Mouse (Mus musculus): ENCODE measurements around the gene Dpf2. TPM values are rescaled to one million over a fixed set of nuclear protein-coding genes. Genes with fewer than 3 reads are reported as not detected.

Gene Dpf2
- total RNA-seq, 2 experiments from 2014 or later = 94.1 to 95.3 TPM

GRCm38 (mm10) chr19:5945027-5945426, 32.2 kb upstream of the Dpf2 start:
- no peak for TF ChIP-seq CTCF (conservative IDR thresholded peaks at IDR 0.05)
- DNase-seq (ENCODE audit: low spot score in 2 of 2) = peak in 1 of 2 experiments; percentile 15
- H3K4me3 ChIP-seq = no peak overlapping the region
- peak overlapping the region; percentile 83 for H3K27ac ChIP-seq

DNA sequence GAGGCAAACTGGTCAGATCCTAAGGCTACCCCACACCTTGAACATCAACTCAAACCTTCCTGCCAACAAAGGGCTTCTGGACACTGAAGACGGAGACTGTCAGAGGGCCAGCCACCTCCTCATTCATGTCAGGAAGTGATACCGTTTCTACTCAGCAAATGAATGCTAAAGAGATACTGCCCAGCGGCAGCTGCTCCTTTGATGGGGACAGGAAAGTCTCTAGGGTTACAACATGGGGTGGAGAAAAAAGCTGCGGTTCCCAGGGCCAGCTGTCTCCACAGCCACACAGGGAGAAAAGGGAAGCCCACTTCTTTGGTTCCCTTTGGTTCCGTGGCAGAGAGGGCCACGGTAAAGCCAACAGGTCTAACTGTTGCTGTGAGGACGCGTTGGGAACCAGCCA, 31.3 kb upstream of the Dpf2 start:
- no peak overlapping the region for H3K4me3 ChIP-seq
- no peak for DNase-seq (ENCODE audit: low spot score in 2 of 2)
- peak overlapping the region; percentile 77 for H3K27ac ChIP-seq
- TF ChIP-seq CTCF (conservative IDR thresholded peaks at IDR 0.05) = no peak

DNA sequence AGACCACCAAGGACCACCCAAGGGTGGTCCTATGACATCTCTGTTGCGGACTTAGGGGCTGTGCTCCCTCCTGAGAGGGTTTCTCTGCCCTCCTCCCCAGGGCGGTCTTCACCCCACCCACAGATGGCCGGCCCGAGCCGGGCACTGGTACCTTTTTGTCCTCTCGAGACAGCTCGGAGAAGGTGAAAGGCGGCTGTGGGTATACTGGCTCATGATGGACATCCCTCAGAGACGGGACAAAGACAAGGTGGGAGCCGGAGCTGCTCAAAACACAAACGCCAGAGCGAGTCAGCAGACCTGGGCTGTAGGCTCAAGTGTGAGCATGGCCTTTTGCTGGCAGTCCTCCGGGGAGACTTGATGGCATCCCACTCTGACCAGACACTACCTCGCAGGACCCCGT, 30.6 kb upstream of the Dpf2 start:
- no peak for DNase-seq (ENCODE audit: low spot score in 2 of 2)
- TF ChIP-seq CTCF (conservative IDR thresholded peaks at IDR 0.05) = no peak
- Histone ChIP-seq H3K4me3 (no peak overlapping the region), H3K27ac (peak overlapping the region; percentile 39; the same call in 1 of the 2 replicates)

GRCm38 (mm10) chr19:5942581-5942980, 29.8 kb upstream of the Dpf2 start:
- TF ChIP-seq CTCF (conservative IDR thresholded peaks at IDR 0.05) = no peak
- no peak for DNase-seq (ENCODE audit: low spot score in 2 of 2)
- peak overlapping the region; percentile 39; the same call in 1 of the 2 replicates for H3K27ac ChIP-seq
- H3K4me3 ChIP-seq = no peak overlapping the region

- Histone ChIP-seq H3K4me3 (no peak overlapping the region), H3K27ac (no peak overlapping the region)
- no peak for TF ChIP-seq CTCF (conservative IDR thresholded peaks at IDR 0.05)
- DNase-seq (ENCODE audit: low spot score in 2 of 2) = no peak
Measured at GRCm38 (mm10) chr19:5940656-5941055, 27.8 kb upstream of the Dpf2 start.

DNA sequence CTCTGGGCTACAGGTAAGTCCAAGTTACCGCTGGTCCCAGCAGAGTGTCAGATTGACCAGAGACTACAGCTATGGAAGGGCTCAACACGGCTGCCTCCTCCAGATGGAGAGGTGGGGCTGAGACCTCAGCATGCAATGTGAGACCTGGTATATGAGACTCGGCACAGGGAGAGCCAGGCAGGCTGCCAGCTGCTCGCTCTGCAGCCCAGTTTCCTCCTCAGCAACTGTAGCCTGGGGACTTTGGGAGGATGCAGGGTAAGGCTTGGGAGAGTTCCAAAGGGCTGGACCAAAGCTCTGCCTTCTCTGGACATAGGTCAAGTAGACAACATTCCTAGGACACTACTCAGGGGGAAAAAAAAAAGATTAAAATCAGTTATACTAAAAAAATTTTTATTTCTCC, 27.4 kb upstream of the Dpf2 start:
- Histone ChIP-seq H3K4me3 (no peak overlapping the region), H3K27ac (peak overlapping the region; percentile 39; the same call in 1 of the 2 replicates)
- no peak for TF ChIP-seq CTCF (conservative IDR thresholded peaks at IDR 0.05)
- no peak for DNase-seq (ENCODE audit: low spot score in 2 of 2)

- DNase-seq (ENCODE audit: low spot score in 2 of 2) = no peak
- no peak overlapping the region for H3K4me3 ChIP-seq
- no peak for TF ChIP-seq CTCF (conservative IDR thresholded peaks at IDR 0.05)
- H3K27ac ChIP-seq = peak overlapping the region; percentile 39; the same call in 1 of the 2 replicates
Measured at GRCm38 (mm10) chr19:5939715-5940114, 26.9 kb upstream of the Dpf2 start.

GRCm38 (mm10) chr19:5938516-5938915, 25.7 kb upstream of the Dpf2 start:
- TF ChIP-seq CTCF (conservative IDR thresholded peaks at IDR 0.05) = no peak
- 0 out of 2 replicates have a peak overlapping the region, but pooled peaks have one; percentile 28 for H3K27ac ChIP-seq
- no peak overlapping the region for H3K4me3 ChIP-seq
- DNase-seq (ENCODE audit: low spot score in 2 of 2) = no peak

DNA sequence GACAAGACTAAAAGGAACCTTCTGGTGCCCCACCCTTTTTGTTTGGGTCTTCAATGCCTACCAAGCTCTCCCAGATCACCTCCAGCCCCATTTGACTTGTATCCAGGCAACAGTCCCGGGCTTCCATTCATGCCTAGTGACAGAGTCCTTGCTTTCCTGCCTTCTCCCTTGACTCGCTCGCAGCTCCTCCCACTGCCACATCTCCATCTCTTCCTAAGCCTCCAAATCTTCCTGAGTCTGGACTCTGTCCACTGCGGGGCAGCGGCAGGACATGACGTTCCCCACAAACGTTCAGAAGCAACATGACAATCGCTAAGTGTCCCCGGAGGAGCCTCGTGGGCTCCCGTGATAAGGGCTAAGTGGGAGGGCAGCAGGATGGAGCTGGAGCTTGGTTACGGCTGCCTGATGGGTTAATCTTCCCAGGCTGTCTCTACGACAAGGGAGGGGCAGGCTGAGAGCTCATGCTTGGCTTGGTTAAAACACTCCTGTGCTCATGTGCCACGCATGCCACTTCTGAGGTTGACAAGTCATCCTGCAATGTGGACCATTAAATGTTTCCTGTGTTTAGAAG, 25.1 kb upstream of the Dpf2 start:
- no peak for TF ChIP-seq CTCF (conservative IDR thresholded peaks at IDR 0.05)
- no peak for DNase-seq (ENCODE audit: low spot score in 2 of 2)
- H3K4me3 ChIP-seq = peak overlapping the region; percentile 19; the same call in 1 of the 2 replicates
- peak overlapping the region; percentile 28; the same call in 1 of the 2 replicates for H3K27ac ChIP-seq

DNA sequence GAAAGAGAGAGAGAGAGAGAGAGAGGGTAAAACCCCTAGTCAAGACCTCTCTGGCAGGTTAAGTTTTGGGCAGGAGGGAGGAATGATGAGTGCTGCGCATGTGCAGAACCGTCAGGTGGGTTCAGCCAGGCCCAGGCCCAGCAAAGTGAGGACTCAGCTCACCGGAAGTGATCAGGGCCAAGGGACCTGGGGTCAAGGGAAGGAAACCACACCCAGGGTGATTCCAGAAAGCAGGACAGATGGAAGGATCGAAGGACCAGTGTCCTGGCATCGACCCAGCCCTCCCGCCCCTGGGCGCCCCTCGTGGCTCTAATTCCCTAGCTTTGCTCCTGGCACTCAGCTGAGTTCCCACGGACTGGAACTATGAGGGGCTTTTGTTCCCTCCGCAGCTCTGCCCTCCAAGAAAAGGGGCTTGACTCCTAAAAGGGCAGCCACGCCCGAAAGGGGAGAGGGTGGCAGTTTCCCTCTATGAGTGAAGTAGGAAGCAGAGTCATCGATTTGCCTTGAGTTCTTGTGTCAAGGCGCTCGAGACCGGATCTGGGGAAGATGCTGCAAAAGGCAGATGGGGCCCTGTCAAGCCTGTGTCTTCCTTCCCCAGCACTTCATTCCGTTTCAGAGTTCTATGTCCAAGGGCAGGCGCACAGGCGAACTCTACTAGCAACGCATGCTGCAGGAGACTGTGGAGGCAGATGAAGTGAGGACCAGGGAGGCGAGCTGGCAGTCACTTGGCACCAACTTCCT, 24.5 kb upstream of the Dpf2 start:
- no peak for TF ChIP-seq CTCF (conservative IDR thresholded peaks at IDR 0.05)
- Histone ChIP-seq H3K4me3 (peak overlapping the region; percentile 19; the same call in 1 of the 2 replicates), H3K27ac (no peak overlapping the region)
- no peak for DNase-seq (ENCODE audit: low spot score in 2 of 2)

- no peak for DNase-seq (ENCODE audit: low spot score in 2 of 2)
- no peak overlapping the region for H3K27ac ChIP-seq
- no peak overlapping the region for H3K4me3 ChIP-seq
- no peak for TF ChIP-seq CTCF (conservative IDR thresholded peaks at IDR 0.05)
Measured at GRCm38 (mm10) chr19:5935691-5936090, 22.9 kb upstream of the Dpf2 start.

GRCm38 (mm10) chr19:5935266-5935665, 22.5 kb upstream of the Dpf2 start:
- no peak for TF ChIP-seq CTCF (conservative IDR thresholded peaks at IDR 0.05)
- no peak overlapping the region for H3K27ac ChIP-seq
- H3K4me3 ChIP-seq = no peak overlapping the region
- no peak for DNase-seq (ENCODE audit: low spot score in 2 of 2)

GRCm38 (mm10) chr19:5929634-5930596, 17.1 kb upstream of the Dpf2 start:
- Histone ChIP-seq H3K4me3 (no peak overlapping the region), H3K27ac (no peak overlapping the region)
- no peak for DNase-seq (ENCODE audit: low spot score in 2 of 2)
- no peak for TF ChIP-seq CTCF (conservative IDR thresholded peaks at IDR 0.05)
